Mouse (Mus musculus): ENCODE measurements around the gene Chchd6. TPM values are rescaled to one million over a fixed set of nuclear protein-coding genes. Genes with fewer than 3 reads are reported as not detected.
A peak's percentile ranks its signal among the peaks of the same experiment; 100 is the strongest.

Gene Chchd6
- polyA plus RNA-seq, 1 experiment from 2014 or later: 56.5 TPM

DNA sequence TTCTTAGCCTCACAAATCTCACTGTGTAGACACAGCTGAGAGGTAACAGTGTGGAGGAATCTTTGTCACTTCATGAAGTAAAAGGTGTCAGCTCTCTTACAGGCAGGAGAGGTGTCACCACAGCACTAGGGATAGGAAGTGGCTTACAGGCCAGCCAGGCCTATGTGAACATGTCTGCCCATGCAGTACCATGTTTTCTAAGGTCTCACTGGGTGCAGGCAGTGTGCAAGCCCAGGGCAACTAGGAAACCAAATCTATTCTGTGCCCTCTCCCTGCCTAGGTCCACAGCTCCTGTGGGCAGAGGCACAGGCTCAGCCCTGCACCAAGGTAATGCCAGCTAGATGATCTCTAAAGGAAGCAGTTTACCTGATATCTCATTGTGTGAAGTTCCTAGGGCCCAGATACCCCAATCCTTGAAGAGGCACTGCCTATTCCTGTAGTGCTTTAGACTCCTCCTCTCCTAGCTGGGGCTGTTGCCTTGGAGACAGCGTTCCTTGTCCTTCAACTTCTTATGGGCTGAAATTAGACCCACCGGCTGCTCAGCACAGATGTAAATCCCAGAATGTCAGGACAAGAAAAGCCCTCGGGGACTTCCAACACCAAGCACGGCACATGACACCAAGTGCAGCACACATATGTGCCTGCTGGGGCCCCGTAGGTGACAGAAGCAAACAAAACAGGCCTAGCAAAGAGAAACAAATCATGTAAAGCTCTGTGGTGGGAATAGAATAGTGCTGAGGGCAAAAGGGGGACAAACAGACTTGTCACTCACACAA is 10.6 kb downstream of the Chchd6 start:
- no peaks in the 10 kb centered on the region for H3K36me3 ChIP-seq (ENCODE audit: control insufficient read depth, insufficient read depth, low read length)
- H3K4me3 ChIP-seq (ENCODE audit: control insufficient read depth in 1 of 2, insufficient read depth in 1 of 2, low read depth in 1 of 2, low read length in 2 of 2): no peak overlapping the region
- no peaks in the 10 kb centered on the region for H3K27me3 ChIP-seq (ENCODE audit: control insufficient read depth, insufficient read depth, low read length)
- H3K4me1 ChIP-seq (ENCODE audit: control insufficient read depth in 2 of 2, insufficient read depth in 2 of 2, low read length in 2 of 2): peaks cover 8 to 12% of the 10 kb centered on the region in 2 experiments; a peak in 3 of 4 replicates
- 28% methylated on average over 5 of the region's 5 CpGs for WGBS
- no peak overlapping the region for H3K9ac ChIP-seq (ENCODE audit: low read length)
- H3K4me2 ChIP-seq (ENCODE audit: low read length): peak overlapping the region; percentile 8; the same call in 1 of the 2 replicates
- H3K27ac ChIP-seq (replicated peaks in 1 of 2; ENCODE audit: control insufficient read depth in 1 of 2, insufficient read depth in 1 of 2, low read depth in 2 of 2, low read length in 2 of 2): peak overlapping the region in 1 of 2 experiments; percentile 41; a peak in 1 of 4 replicates
- no peak for ATAC-seq (ENCODE audit: insufficient number of reproducible peaks, insufficient read depth, low FRiP score, low read depth)
- H3K9me3 ChIP-seq (ENCODE audit: control insufficient read depth, low read length): no peaks in the 10 kb centered on the region

DNA sequence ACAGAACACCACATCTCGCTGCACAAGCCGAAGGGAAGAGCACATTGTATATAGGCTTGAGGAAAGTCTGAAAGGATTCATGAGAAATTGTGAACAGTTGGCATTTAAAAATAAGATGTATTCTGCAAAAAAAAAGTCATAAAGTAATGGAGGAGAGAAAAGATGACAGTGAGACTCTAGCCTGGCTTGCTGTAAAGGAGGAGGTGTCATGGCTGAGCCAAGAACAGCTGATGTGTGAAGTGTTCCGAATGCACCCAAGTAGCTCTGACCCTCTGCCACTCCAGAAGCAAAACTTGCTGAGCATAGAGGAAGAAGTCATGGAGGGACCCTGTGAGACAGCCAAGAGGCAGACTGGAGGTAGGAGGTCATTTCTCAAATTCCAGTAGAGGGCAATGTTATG is 12.3 kb downstream of the Chchd6 start:
- H3K4me1 ChIP-seq (ENCODE audit: control insufficient read depth in 2 of 2, insufficient read depth in 2 of 2, low read length in 2 of 2): peaks cover 8 to 20% of the 10 kb centered on the region in 2 experiments; a peak in 3 of 4 replicates
- 80% methylated on average over 3 of the region's 3 CpGs for WGBS
- H3K27me3 ChIP-seq (ENCODE audit: control insufficient read depth, insufficient read depth, low read length): no peaks in the 10 kb centered on the region
- no peak overlapping the region for H3K4me3 ChIP-seq (ENCODE audit: control insufficient read depth in 1 of 2, insufficient read depth in 1 of 2, low read depth in 1 of 2, low read length in 2 of 2)
- H3K4me2 ChIP-seq (ENCODE audit: low read length): no peak overlapping the region
- no peaks in the 10 kb centered on the region for H3K9me3 ChIP-seq (ENCODE audit: control insufficient read depth, low read length)
- no peaks in the 10 kb centered on the region for H3K36me3 ChIP-seq (ENCODE audit: control insufficient read depth, insufficient read depth, low read length)
- no peak overlapping the region for H3K27ac ChIP-seq (replicated peaks in 1 of 2; ENCODE audit: control insufficient read depth in 1 of 2, insufficient read depth in 1 of 2, low read depth in 2 of 2, low read length in 2 of 2)
- H3K9ac ChIP-seq (ENCODE audit: low read length): no peak overlapping the region
- no peak for ATAC-seq (ENCODE audit: insufficient number of reproducible peaks, insufficient read depth, low FRiP score, low read depth)

DNA sequence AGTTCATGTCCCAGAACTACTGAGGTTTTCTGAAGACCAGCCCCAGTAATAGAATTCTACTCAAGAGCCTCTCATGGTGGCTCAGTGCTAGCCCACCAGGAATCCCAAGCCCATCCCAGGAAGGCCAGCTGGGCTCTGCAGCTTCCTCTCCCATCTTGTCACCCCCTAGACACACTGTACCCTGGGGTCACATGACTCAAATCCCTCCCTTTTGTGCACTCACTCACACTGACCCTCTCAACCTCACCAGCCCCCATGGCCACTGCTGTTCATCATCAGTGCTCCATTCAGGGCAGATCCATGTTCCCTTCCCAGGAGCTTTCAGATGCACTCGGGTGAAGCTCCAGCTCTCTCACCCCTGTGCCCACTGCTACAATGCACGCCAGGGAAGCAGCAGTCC is 20.8 kb downstream of the Chchd6 start:
- H3K4me1 ChIP-seq (ENCODE audit: control insufficient read depth in 2 of 2, insufficient read depth in 2 of 2, low read length in 2 of 2): peaks cover 0 to 17% of the 10 kb centered on the region in 2 experiments; a peak in 1 of 4 replicates
- H3K9ac ChIP-seq (ENCODE audit: low read length): no peak overlapping the region
- 0 out of 2 replicates have a peak, but pooled peaks cover 4% of the 10 kb centered on the region for H3K36me3 ChIP-seq (ENCODE audit: control insufficient read depth, insufficient read depth, low read length)
- ATAC-seq (ENCODE audit: insufficient number of reproducible peaks, insufficient read depth, low FRiP score, low read depth): no peak
- H3K27ac ChIP-seq (replicated peaks in 1 of 2; ENCODE audit: control insufficient read depth in 1 of 2, insufficient read depth in 1 of 2, low read depth in 2 of 2, low read length in 2 of 2): no peak overlapping the region
- 62% methylated on average over 2 of the region's 2 CpGs for WGBS
- no peak overlapping the region for H3K4me3 ChIP-seq (ENCODE audit: control insufficient read depth in 1 of 2, insufficient read depth in 1 of 2, low read depth in 1 of 2, low read length in 2 of 2)
- H3K9me3 ChIP-seq (ENCODE audit: control insufficient read depth, low read length): no peaks in the 10 kb centered on the region
- H3K27me3 ChIP-seq (ENCODE audit: control insufficient read depth, insufficient read depth, low read length): no peaks in the 10 kb centered on the region
- no peak overlapping the region for H3K4me2 ChIP-seq (ENCODE audit: low read length)

DNA sequence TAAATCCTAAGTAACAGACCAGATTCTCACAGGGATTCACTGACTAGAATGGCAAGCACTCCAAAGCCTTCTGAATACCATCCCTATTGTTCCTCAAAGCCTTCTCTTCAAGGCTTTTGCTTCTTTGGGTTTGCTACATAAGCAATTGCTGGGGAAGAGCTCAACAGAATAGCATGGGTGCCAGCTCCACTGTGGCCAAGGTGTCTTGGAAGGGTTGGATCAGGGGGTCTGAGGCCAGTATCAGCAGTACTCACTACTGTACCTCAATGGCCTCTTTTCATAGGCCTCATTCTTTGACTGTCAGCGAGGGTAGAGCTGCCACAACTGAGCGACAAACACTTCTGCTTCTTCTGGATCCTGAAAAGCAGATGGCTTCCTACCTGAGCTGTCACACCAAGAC is 21.7 kb downstream of the Chchd6 start:
- H3K4me1 ChIP-seq (ENCODE audit: control insufficient read depth in 2 of 2, insufficient read depth in 2 of 2, low read length in 2 of 2): peaks cover 0 to 14% of the 10 kb centered on the region in 2 experiments; a peak in 1 of 4 replicates
- ATAC-seq (ENCODE audit: insufficient number of reproducible peaks, insufficient read depth, low FRiP score, low read depth): no peak
- no peak overlapping the region for H3K4me3 ChIP-seq (ENCODE audit: control insufficient read depth in 1 of 2, insufficient read depth in 1 of 2, low read depth in 1 of 2, low read length in 2 of 2)
- no peak overlapping the region for H3K27ac ChIP-seq (replicated peaks in 1 of 2; ENCODE audit: control insufficient read depth in 1 of 2, insufficient read depth in 1 of 2, low read depth in 2 of 2, low read length in 2 of 2)
- no peak overlapping the region for H3K9ac ChIP-seq (ENCODE audit: low read length)
- no peaks in the 10 kb centered on the region for H3K9me3 ChIP-seq (ENCODE audit: control insufficient read depth, low read length)
- H3K4me2 ChIP-seq (ENCODE audit: low read length): no peak overlapping the region
- WGBS: 95% methylated on average over 2 of the region's 2 CpGs
- H3K36me3 ChIP-seq (ENCODE audit: control insufficient read depth, insufficient read depth, low read length): 0 out of 2 replicates have a peak, but pooled peaks cover 4% of the 10 kb centered on the region
- H3K27me3 ChIP-seq (ENCODE audit: control insufficient read depth, insufficient read depth, low read length): no peaks in the 10 kb centered on the region

DNA sequence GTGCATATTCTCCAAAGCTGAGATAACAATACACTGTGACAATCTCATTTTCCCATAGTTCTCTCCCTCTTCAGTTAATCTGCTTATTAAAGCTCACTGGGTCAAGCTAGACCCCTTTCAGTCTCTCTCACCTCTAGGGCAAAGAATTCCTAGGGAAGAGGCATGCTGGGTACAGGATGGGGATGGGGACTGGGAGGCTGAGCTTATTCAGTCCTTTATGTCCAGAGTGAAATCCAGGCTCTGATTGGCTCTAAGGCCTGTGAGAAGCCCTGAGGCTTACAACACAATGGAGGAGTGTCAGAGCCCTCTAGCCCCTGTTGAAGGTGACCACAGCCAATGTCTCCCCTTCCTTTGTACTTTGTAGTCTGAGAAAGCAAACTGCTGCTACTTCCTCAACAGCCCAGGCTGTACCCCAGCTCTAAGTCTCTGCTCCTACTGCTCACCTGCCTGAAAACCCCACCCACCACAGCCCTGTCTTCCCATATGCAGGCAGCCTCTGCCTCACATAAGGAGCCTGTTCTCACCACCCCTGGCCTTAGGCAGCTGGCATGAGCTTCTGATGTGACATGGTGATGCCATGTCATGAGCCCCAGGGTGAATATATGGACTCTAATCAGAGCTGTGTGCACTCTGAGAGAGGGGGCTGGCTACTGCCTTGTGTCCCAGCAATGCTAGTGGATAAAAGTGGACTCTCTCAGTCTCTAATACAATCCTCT is 22.4 kb downstream of the Chchd6 start:
- H3K27ac ChIP-seq (replicated peaks in 1 of 2; ENCODE audit: control insufficient read depth in 1 of 2, insufficient read depth in 1 of 2, low read depth in 2 of 2, low read length in 2 of 2): no peak overlapping the region
- no peaks in the 10 kb centered on the region for H3K9me3 ChIP-seq (ENCODE audit: control insufficient read depth, low read length)
- H3K4me1 ChIP-seq (ENCODE audit: control insufficient read depth in 2 of 2, insufficient read depth in 2 of 2, low read length in 2 of 2): peaks cover 0 to 7% of the 10 kb centered on the region in 2 experiments; a peak in 1 of 4 replicates
- no peak overlapping the region for H3K4me3 ChIP-seq (ENCODE audit: control insufficient read depth in 1 of 2, insufficient read depth in 1 of 2, low read depth in 1 of 2, low read length in 2 of 2)
- H3K9ac ChIP-seq (ENCODE audit: low read length): no peak overlapping the region
- H3K4me2 ChIP-seq (ENCODE audit: low read length): no peak overlapping the region
- no peaks in the 10 kb centered on the region for H3K27me3 ChIP-seq (ENCODE audit: control insufficient read depth, insufficient read depth, low read length)
- H3K36me3 ChIP-seq (ENCODE audit: control insufficient read depth, insufficient read depth, low read length): 0 out of 2 replicates have a peak, but pooled peaks cover 4% of the 10 kb centered on the region
- ATAC-seq (ENCODE audit: insufficient number of reproducible peaks, insufficient read depth, low FRiP score, low read depth): no peak

DNA sequence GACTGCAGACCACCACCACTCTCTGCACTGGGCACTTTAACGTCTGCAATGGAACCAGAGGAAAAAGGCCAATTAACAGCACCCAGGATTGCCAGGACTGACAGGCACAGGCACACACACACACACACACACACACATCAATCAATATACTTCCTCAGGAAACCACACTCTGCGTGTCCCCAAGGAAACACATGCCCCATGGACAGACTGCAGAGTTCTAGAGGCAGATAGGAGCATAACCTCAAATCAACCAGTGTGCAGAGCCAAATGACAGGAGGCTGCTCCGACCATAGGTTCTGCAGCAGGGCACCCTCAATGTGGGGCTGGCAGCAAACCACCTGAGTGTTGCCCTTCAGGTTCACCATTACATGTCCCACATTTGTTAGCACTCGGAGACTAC is 26.1 kb downstream of the Chchd6 start:
- Histone ChIP-seq H3K9me3 (ENCODE audit: control insufficient read depth, low read length) (no peaks in the 10 kb centered on the region), H3K4me2 (ENCODE audit: low read length) (no peak overlapping the region), H3K4me1 (ENCODE audit: control insufficient read depth in 2 of 2, insufficient read depth in 2 of 2, low read length in 2 of 2) (peaks cover 0 to 5% of the 10 kb centered on the region in 2 experiments; a peak in 1 of 4 replicates), H3K36me3 (ENCODE audit: control insufficient read depth, insufficient read depth, low read length) (0 out of 2 replicates have a peak, but pooled peaks cover 11% of the 10 kb centered on the region), H3K27me3 (ENCODE audit: control insufficient read depth, insufficient read depth, low read length) (no peaks in the 10 kb centered on the region), H3K4me3 (ENCODE audit: control insufficient read depth in 1 of 2, insufficient read depth in 1 of 2, low read depth in 1 of 2, low read length in 2 of 2) (no peak overlapping the region), H3K9ac (ENCODE audit: low read length) (no peak overlapping the region), H3K27ac (replicated peaks in 1 of 2; ENCODE audit: control insufficient read depth in 1 of 2, insufficient read depth in 1 of 2, low read depth in 2 of 2, low read length in 2 of 2) (no peak overlapping the region)
- 78% methylated on average over 4 of the region's 4 CpGs for WGBS
- no peak for ATAC-seq (ENCODE audit: insufficient number of reproducible peaks, insufficient read depth, low FRiP score, low read depth)

DNA sequence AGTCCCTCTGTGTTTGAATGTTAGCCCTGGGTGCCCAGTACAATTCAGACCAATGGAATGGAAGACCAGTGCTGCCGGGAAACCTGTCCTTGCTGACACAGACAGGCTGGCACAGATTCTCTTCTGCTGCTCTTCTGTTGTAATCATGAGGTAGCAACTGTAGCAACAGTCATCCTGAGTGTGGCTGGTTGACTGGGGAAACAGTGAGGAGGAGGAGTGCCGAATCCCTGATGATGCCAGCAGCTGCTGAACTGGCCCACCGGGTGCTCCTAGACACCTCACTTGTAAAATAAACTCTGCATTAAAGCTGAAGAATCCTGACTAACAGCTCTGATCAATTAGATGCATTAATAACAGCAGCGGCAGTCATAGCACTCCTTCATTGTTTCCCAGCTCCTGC is 28.7 kb downstream of the Chchd6 start:
- Histone ChIP-seq H3K4me1 (ENCODE audit: control insufficient read depth in 2 of 2, insufficient read depth in 2 of 2, low read length in 2 of 2) (peaks cover 0 to 5% of the 10 kb centered on the region in 2 experiments; a peak in 1 of 4 replicates), H3K36me3 (ENCODE audit: control insufficient read depth, insufficient read depth, low read length) (0 out of 2 replicates have a peak, but pooled peaks cover 7% of the 10 kb centered on the region), H3K9me3 (ENCODE audit: control insufficient read depth, low read length) (no peaks in the 10 kb centered on the region), H3K27ac (replicated peaks in 1 of 2; ENCODE audit: control insufficient read depth in 1 of 2, insufficient read depth in 1 of 2, low read depth in 2 of 2, low read length in 2 of 2) (no peak overlapping the region), H3K4me2 (ENCODE audit: low read length) (no peak overlapping the region), H3K9ac (ENCODE audit: low read length) (no peak overlapping the region), H3K4me3 (ENCODE audit: control insufficient read depth in 1 of 2, insufficient read depth in 1 of 2, low read depth in 1 of 2, low read length in 2 of 2) (no peak overlapping the region), H3K27me3 (ENCODE audit: control insufficient read depth, insufficient read depth, low read length) (no peaks in the 10 kb centered on the region)
- ATAC-seq (ENCODE audit: insufficient number of reproducible peaks, insufficient read depth, low FRiP score, low read depth): no peak
- 88% methylated on average over 4 of the region's 4 CpGs for WGBS

Measured in heart, embryonic 14.5 days (tissue).